Mouse (Mus musculus) embryonic facial prominence, embryonic 10.5 days (tissue): Measurements from ENCODE around the gene Tmem163. TPM values are rescaled to one million over a fixed set of nuclear protein-coding genes. Genes with fewer than 3 reads are reported as not detected.

Experiments used
- DNase-seq: peaks from one replicate; pipeline ENCODE4 v3.0.0-alpha.2; 2017; ENCODE audit warnings: low spot score
- H3K27ac ChIP-seq: fragments of 300-500 bp; sonication (generic); replicated peaks from 2 replicates; pipeline ENCODE4 v1.5.1; 2016; ENCODE audit warnings: mild to moderate bottlenecking
- H3K27me3 ChIP-seq: fragments of 300-500 bp; sonication (generic); replicated peaks from 2 replicates; pipeline ENCODE4 v1.6.1; 2016; ENCODE audit warnings: low read depth, mild to moderate bottlenecking; ENCODE audit not compliant: poor library complexity, severe bottlenecking
- H3K36me3 ChIP-seq: fragments of 300-500 bp; sonication (generic); replicated peaks from 2 replicates; pipeline ENCODE4 v1.6.1; 2016; ENCODE audit warnings: mild to moderate bottlenecking, moderate library complexity
- H3K4me1 ChIP-seq: fragments of 300-500 bp; sonication (generic); 2 replicates; pipeline ENCODE4 v1.6.1; 2016
- H3K4me3 ChIP-seq: fragments of 300-500 bp; sonication (generic); 2 replicates; pipeline ENCODE4 v1.5.1; 2016; ENCODE audit warnings: mild to moderate bottlenecking, moderate library complexity
- H3K9me3 ChIP-seq: fragments of 300-500 bp; sonication (generic); 2 replicates; pipeline ENCODE4 v1.6.1; 2016; ENCODE audit warnings: mild to moderate bottlenecking
- WGBS: fragments of 180-500 bp; shearing (Covaris S2); methylation state at CpG from one replicate; pipeline ENCODE4 v1.1.7; 2016; 5-methylcytosine and 5-hydroxymethylcytosine counted together
- polyA plus RNA-seq: library from polyadenylated mRNA; unstranded; fragments of >200 nt; fragmentation: Nextera tagmentation; extraction: Ambion mirVana; gene quantifications from 2 replicates; pipeline ENCODE4 v1.2.1, GENCODE M21; 2016

Tmem163 gene
- polyA plus RNA-seq, 1 experiment from 2014 or later = 4.2 TPM

- Histone ChIP-seq H3K27ac (no peak overlapping the region), H3K4me1 (peaks cover 17% of the 10 kb centered on the region), H3K4me3 (no peak overlapping the region), H3K27me3 (peaks cover 69% of the 10 kb centered on the region), H3K9me3 (no peaks in the 10 kb centered on the region), H3K36me3 (no peaks in the 10 kb centered on the region)
- 36% methylated on average over 1 of the region's 1 CpGs for WGBS
- no peak for DNase-seq
Measured at GRCm38 (mm10) chr1:127675253-127675652, 4.1 kb downstream of the Tmem163 start.

DNA sequence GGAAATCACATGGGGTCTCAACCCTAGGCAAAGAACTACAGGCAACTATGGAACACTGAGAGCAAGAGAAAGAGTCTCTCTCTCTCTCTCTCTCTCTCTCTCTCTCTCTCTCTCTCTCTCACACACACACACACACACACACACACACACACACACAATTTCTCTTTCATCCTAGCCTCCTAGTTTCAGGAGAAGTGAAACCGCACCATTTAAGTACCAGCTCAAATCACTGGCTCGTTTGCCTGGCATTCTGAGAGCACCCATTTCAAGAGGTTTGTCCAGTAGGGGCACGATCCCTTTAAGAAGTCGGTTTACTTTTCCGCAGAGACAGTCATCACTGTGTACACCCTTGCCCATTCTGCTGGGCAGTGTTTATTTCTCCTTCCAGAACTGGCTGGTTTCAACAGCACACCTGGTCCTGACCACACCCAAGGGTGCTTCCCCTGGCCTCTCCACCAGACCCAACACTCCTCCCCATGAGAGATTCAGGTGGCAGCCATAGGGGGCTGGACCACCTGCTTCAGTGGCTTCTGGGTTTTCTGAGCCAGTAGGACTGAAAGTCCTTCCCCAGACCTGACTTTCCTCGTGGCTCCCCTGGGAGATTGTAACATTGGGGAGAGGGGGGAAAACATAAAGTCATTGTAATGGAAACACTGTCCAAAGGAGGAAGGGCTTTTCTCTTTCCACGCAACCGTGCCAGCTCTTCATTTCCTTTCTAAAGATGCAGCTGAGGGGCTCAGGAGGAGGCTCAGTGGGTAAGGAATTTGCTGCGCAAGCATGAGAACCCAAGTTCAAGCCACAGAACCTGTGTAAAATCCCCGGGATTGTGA is 5.9 kb downstream of the Tmem163 start:
- H3K36me3 ChIP-seq = no peaks in the 10 kb centered on the region
- H3K4me1 ChIP-seq = peaks cover 17% of the 10 kb centered on the region
- no peak overlapping the region for H3K27ac ChIP-seq
- no peak for DNase-seq
- H3K4me3 ChIP-seq = no peak overlapping the region
- no peaks in the 10 kb centered on the region for H3K9me3 ChIP-seq
- WGBS = 77% methylated on average over 10 of the region's 10 CpGs
- peaks cover 51% of the 10 kb centered on the region for H3K27me3 ChIP-seq

DNA sequence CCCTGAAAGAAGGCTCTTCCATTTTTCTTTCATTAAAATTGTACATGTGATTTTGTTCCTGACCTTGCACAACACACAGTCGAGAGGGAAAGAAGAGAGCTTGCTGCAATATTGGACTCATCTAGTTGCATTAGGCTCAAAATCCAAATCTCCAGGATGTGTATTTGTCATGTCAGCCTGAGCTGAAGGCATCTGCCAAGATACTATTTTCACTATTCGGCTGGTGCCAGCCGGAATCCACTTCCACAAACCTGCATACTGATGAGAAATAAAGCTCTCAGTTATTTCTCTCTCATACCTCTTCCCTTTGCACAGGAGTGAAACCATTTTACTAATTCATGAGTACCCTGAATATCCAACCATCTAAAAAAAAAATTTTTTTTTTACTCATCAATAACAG is 11.2 kb downstream of the Tmem163 start:
- Histone ChIP-seq H3K36me3 (no peaks in the 10 kb centered on the region), H3K4me3 (no peak overlapping the region), H3K27ac (no peak overlapping the region), H3K4me1 (0 out of 2 replicates have a peak, but pooled peaks cover 3% of the 10 kb centered on the region), H3K27me3 (no peaks in the 10 kb centered on the region), H3K9me3 (no peaks in the 10 kb centered on the region)
- 88% methylated on average over 3 of the region's 3 CpGs for WGBS
- no peak for DNase-seq

DNA sequence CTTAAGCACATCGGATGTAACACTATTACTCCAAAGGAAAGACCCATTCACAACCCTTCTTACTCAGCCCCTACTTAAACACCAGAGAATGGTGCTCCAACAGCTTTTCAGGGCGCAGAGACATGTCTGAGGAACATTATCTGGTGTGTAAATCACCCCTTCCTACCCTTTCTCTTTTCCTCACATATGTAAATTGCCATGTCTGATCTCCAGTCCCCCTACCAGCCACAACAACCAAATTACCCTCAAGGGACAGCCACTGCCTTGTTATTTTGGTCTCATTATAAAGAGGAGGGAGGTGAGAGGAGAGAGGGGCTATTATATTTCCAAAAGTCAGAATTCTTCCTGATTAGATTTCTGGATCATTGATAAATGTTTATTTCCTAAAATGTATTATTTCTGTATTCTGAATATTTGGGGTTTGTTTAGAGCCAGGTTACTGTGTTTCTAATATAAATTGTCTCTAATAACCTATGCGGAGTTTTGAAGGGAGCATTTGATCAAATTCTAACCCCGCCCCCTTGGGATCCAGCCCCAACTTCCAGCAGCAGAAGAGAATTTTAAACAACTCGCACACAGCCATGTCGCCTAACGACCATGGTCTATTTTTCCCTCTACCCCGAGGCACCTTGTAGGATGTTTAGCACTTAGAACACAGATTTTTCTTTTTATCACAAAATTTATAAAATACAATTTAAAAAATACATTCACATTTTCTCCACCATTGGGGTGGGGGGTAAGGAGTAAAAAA is 12.1 kb downstream of the Tmem163 start:
- no peak for DNase-seq
- Histone ChIP-seq H3K4me3 (no peak overlapping the region), H3K36me3 (no peaks in the 10 kb centered on the region), H3K27me3 (no peaks in the 10 kb centered on the region), H3K4me1 (0 out of 2 replicates have a peak, but pooled peaks cover 3% of the 10 kb centered on the region), H3K9me3 (no peaks in the 10 kb centered on the region), H3K27ac (no peak overlapping the region)
- whole genome bisulfite sequencing = 63% methylated on average over 8 of the region's 8 CpGs

GRCm38 (mm10) chr1:127666221-127666620 is 13.1 kb downstream of the Tmem163 start:
- Histone ChIP-seq H3K36me3 (no peaks in the 10 kb centered on the region), H3K27ac (no peak overlapping the region), H3K4me3 (no peak overlapping the region), H3K27me3 (no peaks in the 10 kb centered on the region), H3K9me3 (no peaks in the 10 kb centered on the region), H3K4me1 (peaks cover 9% of the 10 kb centered on the region)
- no peak for DNase-seq
- WGBS = 76% methylated on average over 6 of the region's 6 CpGs

DNA sequence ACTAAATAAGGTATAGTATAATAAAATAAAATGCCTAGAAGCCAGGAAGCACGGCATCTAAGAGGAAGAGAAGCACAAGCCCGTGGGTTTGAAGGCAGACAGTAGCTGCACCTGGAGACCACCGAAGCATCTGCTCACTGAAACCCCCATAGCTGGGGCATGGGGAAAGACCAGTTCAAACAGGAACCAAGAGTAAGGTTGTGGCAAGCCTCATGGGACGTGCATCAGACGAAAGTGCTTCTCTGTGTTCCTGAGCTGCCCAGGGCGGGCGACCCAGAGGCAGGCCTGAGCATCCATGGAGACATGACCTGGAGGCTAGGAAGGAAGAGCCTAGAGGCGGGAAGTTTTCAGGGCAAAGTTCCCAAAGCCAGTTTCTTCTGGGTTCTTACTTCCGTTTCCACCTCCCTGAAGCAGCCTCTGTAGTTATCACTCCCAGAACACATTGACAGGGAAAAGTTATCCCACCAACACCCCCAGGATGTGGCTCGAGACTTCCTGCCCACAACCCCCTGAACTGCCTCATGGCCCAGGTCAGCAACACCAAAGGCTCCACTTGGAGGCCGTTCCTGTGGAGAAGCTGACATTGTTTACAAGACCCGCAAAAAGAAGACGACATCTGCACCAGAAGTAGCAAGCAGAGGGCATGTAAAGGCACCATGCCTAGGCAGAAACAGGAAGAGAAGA is 16.8 kb downstream of the Tmem163 start:
- H3K4me1 ChIP-seq = peaks cover 15% of the 10 kb centered on the region
- no peaks in the 10 kb centered on the region for H3K27me3 ChIP-seq
- 72% methylated on average over 13 of the region's 13 CpGs for WGBS
- H3K27ac ChIP-seq = no peak overlapping the region
- H3K4me3 ChIP-seq = no peak overlapping the region
- H3K36me3 ChIP-seq = no peaks in the 10 kb centered on the region
- H3K9me3 ChIP-seq = no peaks in the 10 kb centered on the region
- no peak for DNase-seq

GRCm38 (mm10) chr1:127661118-127662012 is 18.0 kb downstream of the Tmem163 start:
- 27% methylated on average over 13 of the region's 13 CpGs for WGBS

GRCm38 (mm10) chr1:127651564-127651963 is 27.8 kb downstream of the Tmem163 start:
- Histone ChIP-seq H3K27me3 (no peaks in the 10 kb centered on the region), H3K27ac (no peak overlapping the region), H3K36me3 (no peaks in the 10 kb centered on the region), H3K4me3 (no peak overlapping the region), H3K9me3 (no peaks in the 10 kb centered on the region), H3K4me1 (no peaks in the 10 kb centered on the region)
- 88% methylated on average over 2 of the region's 2 CpGs for WGBS
- no peak for DNase-seq

More at GRCm38 (mm10) chr1:127661118-127662012, 18.0 kb downstream of the Tmem163 start:
- no peaks in the 10 kb centered on the region for H3K27me3 ChIP-seq
- H3K4me3 ChIP-seq = peak overlapping the region; percentile 35
- H3K27ac ChIP-seq = peak overlapping the region; percentile 82
- peak; percentile 42 for DNase-seq
- no peaks in the 10 kb centered on the region for H3K9me3 ChIP-seq
- H3K36me3 ChIP-seq = no peaks in the 10 kb centered on the region
- H3K4me1 ChIP-seq = peaks cover 12% of the 10 kb centered on the region

- H3K9me3 ChIP-seq = no peaks in the 10 kb centered on the region
- H3K27ac ChIP-seq = no peak overlapping the region
- no peaks in the 10 kb centered on the region for H3K27me3 ChIP-seq
- DNase-seq = no peak
- H3K4me3 ChIP-seq = no peak overlapping the region
- no peaks in the 10 kb centered on the region for H3K4me1 ChIP-seq
- H3K36me3 ChIP-seq = no peaks in the 10 kb centered on the region
- WGBS = 88% methylated on average over 12 of the region's 12 CpGs
Measured at GRCm38 (mm10) chr1:127642976-127643769, 36.2 kb downstream of the Tmem163 start.

DNA sequence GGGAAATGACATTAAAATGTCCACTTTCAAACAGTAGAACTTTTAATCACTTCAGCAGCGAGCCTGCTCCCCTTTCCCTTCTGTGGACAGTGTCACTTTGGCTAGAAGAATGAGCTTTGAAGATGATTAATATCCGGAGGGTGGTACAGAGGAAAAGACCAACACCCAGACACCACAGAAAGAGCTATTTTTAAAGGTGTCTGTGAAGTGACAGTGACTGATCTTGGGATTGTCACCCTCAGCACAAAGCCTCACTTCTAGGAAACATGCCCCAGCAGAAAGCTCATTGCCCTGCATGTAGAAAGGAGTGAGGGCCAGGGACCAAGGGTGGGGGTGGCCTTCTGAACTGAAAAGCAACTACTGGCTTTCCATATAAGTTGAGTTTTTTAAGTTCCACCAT is 41.4 kb downstream of the Tmem163 start:
- no peaks in the 10 kb centered on the region for H3K27me3 ChIP-seq
- H3K27ac ChIP-seq = no peak overlapping the region
- H3K4me1 ChIP-seq = no peaks in the 10 kb centered on the region
- H3K9me3 ChIP-seq = no peaks in the 10 kb centered on the region
- H3K36me3 ChIP-seq = no peaks in the 10 kb centered on the region
- no peak overlapping the region for H3K4me3 ChIP-seq
- no peak for DNase-seq
- 69% methylated on average over 2 of the region's 2 CpGs for WGBS

GRCm38 (mm10) chr1:127627151-127627550 is 52.2 kb downstream of the Tmem163 start:
- Histone ChIP-seq H3K27me3 (no peaks in the 10 kb centered on the region), H3K27ac (no peak overlapping the region), H3K9me3 (no peaks in the 10 kb centered on the region), H3K4me3 (no peak overlapping the region), H3K36me3 (no peaks in the 10 kb centered on the region), H3K4me1 (peaks cover 10% of the 10 kb centered on the region)
- WGBS = 71% methylated on average over 7 of the region's 7 CpGs
- no peak for DNase-seq
